Mouse (Mus musculus): ENCODE measurements around the gene Tmsb15l. TPM values are rescaled to one million over a fixed set of nuclear protein-coding genes. Genes with fewer than 3 reads are reported as not detected.
"Not testable (repeated sequence)": the region's sequence is repeated elsewhere in the genome, so short reads cannot be mapped to it uniquely, and the experiment has no call there.

Gene Tmsb15l
- 1 to 10 TPM; 3.6 to 4.3 TPM for total RNA-seq (2021)
- long read RNA-seq, experiment 1, partial matches to known transcripts = 0 of 4 reads
- long read RNA-seq, experiment 1, other reads (novel, unspliced or antisense) = 0 of 4 reads
- long read RNA-seq, experiment 2, partial matches to known transcripts = 0 of 1 reads
- long read RNA-seq, experiment 2, other reads (novel, unspliced or antisense) = 1 of 1 reads

DNA sequence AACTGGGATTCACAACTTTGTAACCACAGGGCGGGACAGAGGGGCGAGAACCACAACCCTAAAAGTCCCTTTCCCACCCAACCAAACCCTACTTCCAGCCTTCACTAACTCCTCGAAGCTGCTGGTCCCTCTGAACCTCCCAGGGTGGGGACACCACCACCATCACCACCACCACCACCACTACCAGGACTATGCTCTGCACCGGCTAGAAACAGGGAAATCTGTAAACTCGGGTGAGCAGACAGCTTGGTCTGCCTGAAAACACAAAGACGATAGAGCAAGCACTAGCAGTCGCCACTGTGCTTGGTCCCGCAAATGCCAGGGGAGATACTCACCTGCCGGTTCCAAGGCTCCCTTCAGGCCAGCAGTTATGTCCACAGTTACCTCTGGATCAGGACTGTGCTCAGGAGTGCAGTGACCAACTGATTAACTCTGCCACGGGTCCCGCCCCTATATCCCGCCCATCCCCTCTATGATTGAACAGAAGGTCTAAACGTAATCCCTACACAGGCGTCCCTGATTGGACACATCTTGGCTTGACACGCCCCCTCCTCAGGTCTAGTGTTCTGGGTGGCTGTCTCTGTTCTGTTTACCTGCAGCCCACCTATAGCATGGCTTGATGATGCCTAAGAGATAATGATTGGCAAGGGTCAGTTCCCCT lies at the start of gene Tmsb15l, which contains the start of gene Tmsb15b1:
Gene Tmsb15l, minus strand, starts transcription at position 446 of the 661 bp plus-strand sequence.
Gene Tmsb15b1, minus strand, starts transcription at position 451 of the 661 bp plus-strand sequence.
- peak; percentile 26 to 77 for DNase-seq (ENCODE audit: low spot score in 2 of 2)
- intact Hi-C loops (cut with DNase I) = no loop called here

DNA sequence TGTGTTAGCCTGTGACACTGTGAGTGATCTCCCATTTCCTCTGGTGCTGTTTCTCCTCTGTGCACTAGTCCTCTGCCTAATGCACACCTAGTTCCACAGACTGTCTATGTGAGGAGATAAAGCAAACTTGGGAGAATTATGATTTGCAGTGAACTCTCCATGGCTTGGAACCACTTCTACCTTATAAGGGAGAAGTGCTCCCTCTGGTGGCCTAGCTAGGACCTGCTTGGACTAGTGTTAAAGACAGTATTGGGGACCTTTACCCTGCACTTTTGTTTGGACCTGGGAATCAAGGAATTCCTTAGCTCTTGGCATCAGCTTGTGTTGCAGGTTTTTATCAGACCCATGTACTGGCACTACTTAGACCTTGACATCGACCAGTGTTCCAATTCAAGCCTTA lies 42.6 kb upstream of the Tmsb15l start:
- peak; percentile 49 to 66 for DNase-seq (ENCODE audit: low spot score in 2 of 2)

DNA sequence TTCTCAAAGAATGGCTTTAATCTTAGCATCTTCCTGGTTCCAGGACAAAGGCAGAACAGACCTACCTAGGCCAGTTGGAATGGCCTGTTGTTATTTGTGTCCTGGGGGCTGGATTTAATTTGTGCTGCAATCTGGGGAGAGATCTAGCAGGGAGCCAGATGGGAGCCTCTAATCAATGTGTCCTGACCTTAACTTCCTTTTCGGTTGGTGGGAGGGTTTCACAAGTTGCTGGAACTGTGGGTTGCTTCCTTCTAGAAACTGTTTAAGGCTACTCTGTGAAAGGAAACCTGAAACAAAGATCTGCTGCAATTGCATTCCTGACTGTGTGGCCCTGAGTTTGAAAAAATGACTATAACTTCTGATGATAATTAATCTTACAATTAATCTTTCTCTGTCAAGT lies 41.0 kb upstream of the Tmsb15l start:
- intact Hi-C loops (cut with DNase I) = loop anchor here (5.0 kb wide), 2 partner anchors 120 to 275 kb away; partner anchors contain the start of gene Morf4l2
- no peak for DNase-seq (ENCODE audit: low spot score in 2 of 2)

More for the DNA sequence above, 42.6 kb upstream of the Tmsb15l start:
- intact Hi-C loops (cut with DNase I) = loop anchor here (5.0 kb wide), 2 partner anchors 122 to 277 kb away; partner anchors contain the start of gene Morf4l2

DNA sequence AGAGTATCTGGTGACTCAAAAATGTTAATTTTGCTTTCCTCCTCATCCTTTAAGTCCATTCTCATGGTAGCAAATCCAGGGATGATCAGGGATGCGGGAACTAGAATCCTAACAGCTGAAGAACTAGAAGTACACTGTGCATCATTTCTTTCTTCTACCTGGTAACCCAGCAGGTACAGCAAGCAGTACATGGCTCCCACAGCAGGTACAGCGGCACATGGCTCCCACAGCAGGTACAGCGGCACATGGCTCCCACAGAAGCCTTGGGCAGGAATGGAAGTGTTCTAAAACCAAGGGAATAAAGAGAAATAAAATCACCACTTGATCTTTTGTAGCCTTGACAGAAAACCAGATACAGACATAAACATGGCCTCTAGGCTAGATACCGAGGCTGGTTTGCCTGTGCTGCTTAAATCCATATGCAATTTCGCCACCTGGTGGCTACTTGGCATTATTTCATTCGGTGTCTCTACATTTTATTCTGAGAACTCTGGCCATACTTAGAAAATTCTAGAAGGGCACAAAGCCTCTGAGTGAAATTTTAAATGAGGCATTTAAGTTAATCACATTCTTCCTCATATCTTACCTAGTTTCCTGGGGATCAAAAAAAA lies 38.5 kb upstream of the Tmsb15l start:
- peak; percentile 68 to 70 for DNase-seq (ENCODE audit: low spot score in 2 of 2)

DNA sequence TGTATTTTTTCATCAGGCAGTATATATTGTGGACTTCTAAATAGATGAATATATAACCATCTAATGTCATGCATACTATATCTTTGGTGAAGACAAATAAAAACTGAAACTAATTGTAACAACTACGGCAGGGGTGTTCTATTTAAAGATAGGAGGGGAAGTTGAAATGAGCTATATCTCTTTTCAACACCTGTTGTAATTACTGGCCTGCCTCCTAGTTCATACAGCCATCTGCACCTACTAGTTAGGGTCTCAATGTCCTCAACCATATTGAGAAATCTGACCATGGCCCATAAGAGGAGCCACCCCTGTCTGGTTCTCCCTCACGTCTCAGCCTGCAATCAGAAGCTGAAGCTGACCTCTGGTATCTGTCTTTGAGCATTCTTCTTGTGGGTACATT lies 19.6 kb upstream of the Tmsb15l start:
- intact Hi-C loops (cut with DNase I) = no loop called here
- no peak for DNase-seq (ENCODE audit: low spot score in 2 of 2)

More for the DNA sequence above, 38.5 kb upstream of the Tmsb15l start:
- intact Hi-C loops (cut with DNase I) = loop anchor here (5.0 kb wide), 2 partner anchors 118 to 273 kb away; partner anchors contain the start of gene Morf4l2

DNA sequence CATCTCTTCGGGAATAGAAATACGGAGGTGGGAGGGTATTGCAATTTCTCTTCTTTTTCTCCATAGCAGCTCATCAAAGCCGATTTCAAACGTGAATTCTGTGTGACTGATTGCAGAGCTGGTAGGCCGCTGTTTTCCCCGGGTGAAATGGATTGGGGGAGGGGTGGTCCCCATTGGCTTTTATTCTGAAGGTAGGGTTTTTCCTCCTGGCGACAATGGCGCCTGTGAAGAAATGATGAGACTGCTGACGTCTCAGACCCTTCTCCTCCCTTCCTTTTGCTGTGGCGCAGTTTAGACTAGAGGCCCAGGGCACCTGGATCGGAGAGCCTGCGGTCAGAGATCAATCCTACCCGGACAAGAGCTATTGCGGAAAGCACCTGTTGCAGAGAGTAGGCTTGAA lies 17.0 kb upstream of the Tmsb15l start:
- intact Hi-C loops (cut with DNase I) = no loop called here
- peak; percentile 40 to 56 for DNase-seq (ENCODE audit: low spot score in 2 of 2)

DNA sequence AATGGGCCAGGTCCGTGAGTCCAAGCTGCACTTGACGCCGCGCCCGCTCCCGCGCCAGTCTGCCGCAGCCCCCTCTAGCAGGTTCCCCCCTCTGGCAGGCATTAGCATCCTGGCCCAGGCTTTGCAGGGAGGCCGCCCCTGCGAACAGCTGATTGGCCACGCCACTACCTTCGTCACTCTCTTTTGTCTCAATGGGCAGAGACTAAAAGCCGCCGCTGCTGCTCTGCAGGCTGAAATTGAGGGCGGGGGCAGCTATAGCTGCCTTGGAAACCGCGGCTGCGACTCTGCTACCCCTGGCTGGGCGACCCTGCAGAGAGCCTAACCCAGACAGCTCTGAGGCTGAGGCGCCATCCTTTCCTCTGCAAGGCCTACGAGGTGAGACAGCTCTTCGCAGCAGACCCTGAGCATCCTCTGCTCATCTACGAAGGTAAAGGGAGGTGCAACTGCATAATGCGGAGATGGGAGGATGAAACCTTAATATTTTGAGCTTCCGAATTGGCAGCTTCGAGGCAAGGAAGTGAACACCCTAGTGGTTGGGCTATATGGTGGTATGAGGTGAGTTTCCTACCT lies 16.4 kb upstream of the Tmsb15l start, which contains the start of gene Zcchc18:
Gene Zcchc18, plus strand, starts transcription at position 178 of the 570 bp plus-strand sequence.
- peak; percentile 86 to 87 for DNase-seq (ENCODE audit: low spot score in 2 of 2)
- intact Hi-C loops (cut with DNase I) = no loop called here

DNA sequence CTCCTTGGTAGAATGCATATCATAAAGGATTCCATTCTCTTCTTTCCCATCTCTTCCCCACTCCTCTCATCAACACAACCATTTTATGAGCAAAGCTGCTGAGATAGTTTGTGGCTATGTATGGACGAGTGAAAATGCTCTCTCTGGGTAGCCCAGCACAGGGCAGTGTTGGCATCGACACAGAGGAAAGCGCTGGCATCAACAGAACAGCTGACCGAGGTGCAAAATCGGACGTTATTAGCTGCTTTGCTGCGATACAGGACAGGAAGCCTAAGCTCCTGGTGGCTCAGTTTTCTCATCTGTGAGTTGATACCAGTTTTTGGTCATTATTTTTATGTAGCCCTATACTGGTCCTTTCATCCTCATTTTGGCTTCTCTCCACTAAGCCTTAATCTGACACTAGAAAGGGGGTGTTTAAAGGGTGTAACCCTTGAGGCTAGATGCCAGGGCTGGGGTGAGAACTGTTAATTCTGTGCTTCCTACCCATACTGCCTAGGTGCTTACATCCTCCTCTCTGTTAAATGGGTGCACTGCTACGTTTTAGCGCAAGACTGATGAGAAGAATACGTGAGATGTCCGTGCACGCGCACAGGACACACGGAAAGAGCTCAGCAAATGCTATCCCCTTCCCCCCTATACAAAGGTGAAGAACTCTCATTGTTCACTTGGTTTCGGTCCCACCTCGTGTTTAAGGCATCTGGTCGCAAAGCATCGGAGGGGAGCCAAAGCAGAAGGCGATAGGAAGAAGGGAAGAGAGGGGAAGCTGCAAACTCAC lies 15.7 kb upstream of the Tmsb15l start:
- intact Hi-C loops (cut with DNase I) = no loop called here
- DNase-seq (ENCODE audit: low spot score in 2 of 2) = no peak

DNA sequence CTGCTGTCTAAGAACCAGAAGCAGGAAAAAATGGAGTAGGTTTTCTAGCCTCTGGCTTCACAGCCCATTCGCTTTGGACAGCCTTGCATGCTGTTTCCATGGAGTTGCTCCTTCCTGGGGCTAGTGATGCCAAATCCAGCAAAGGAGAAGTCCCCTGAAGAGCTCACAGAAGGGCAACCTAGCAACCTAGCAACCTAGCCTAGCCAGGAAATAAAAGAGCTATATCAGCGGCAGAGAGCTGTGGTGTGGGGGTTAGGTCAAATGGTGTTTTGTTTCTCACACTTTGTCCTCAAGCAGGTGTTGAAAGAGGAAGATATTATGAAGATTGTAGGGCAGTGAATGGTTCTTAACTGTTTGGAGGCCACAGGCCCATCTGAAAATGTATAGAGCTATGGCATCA lies 14.6 kb upstream of the Tmsb15l start:
- DNase-seq (ENCODE audit: low spot score in 2 of 2) = no peak
- intact Hi-C loops (cut with DNase I) = no loop called here

DNA sequence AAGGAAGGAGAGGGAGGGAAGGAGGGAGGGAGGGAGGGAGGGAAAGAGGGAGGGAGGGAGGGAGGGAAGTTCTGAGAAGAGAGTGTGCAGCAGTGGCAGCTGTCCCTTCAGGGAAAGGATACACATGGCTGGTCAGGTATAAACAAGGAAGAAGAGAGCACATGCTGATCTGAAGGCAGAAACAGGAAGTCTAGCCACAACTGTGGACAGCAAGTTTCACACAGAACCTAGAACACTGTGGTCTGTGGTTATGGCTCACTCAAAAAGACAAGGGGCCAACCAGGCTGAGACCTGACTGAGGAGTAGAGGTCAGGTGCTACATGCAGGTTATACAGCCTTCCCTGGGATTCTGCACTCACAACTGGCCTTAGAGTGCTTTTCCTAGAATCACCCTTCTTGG lies 9.4 kb upstream of the Tmsb15l start:
- no peak for DNase-seq (ENCODE audit: low spot score in 2 of 2)
- intact Hi-C loops (cut with DNase I) = no loop called here

DNA sequence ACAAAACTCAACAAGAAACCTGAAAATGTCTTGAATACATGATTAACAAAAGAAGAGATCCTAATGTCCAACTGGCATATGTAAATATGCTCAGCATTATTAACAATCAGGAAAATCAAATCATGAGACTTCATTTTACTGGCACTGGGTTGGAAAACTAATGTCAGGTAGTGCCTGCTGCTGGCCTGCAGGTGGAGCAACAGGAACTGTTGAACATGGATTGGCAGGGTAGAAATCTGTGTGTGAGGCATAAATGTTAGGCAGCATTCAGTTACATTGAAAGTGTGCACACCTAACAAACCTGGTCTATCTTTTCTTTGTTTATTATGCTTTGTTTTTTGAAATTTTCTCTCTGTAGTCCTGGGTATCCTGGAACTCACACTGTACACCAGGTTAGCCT lies 1.9 kb upstream of the Tmsb15l start:
- intact Hi-C loops (cut with DNase I) = no loop called here
- DNase-seq (ENCODE audit: low spot score in 2 of 2) = no peak

DNA sequence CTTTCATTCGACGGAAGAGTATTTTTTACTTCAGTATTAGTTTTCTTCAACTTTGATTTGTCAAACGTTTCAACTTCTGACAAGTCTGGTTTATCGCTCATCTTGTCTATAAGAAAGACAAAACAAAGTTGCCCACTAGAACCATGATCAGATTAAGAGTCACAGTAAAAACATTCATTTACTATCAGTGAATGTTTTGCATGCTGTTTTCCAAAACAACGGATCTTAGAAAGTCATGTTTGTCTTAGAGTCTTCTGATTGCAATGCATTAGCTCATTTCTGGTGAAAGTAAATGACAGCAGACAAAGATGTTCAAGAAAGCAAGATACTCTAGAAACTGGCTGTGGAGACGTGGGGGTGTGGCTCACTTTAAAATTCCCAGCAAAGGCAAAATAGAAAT lies 1.3 kb downstream of the Tmsb15l start, which contains the start of gene Tmsb15b2:
Gene Tmsb15b2, minus strand, starts transcription at position 101 of the 400 bp plus-strand sequence.
- DNase-seq (ENCODE audit: low spot score in 2 of 2); intact Hi-C loops (cut with DNase I): not testable (repeated sequence)

DNA sequence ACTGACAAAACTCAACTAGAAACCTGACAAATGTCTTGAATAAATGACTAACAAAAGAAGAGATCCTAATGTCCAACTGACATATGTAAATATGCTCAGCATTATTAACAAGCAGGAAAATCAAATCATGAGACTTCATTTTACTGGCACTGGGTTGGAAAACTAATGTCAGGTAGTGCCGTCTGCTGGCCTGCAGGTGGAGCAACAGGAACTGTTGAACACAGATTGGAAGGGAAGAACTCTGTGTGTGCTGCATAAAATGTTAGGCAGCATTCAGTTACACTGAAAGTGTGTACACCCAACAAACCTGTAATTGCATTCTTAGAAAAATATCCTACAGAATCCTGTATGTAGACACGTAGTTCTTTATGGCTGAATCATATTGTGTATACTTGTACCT lies 17.0 kb downstream of the Tmsb15l start:
- peak; percentile 4 to 27 for DNase-seq (ENCODE audit: low spot score in 2 of 2)
- intact Hi-C loops (cut with DNase I) = no loop called here

DNA sequence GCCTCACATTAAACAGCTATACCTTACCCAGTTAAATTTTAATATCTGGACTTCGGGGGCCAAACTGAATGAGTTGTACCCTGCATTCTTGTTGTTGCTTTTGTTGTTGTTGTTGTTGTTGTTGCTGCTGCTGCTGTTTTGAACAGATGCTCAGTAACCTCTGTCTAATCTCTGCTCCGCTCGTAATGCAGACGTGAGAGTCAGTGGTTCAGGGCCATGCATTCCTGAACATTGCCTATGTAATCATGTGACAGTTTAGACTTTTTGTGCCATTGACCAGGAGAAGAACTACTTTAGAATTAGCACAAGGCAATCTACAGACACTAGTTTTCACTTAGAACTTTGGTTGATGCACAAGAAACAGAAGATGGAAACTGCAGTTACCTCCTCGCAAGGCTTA lies 18.4 kb downstream of the Tmsb15l start:
- DNase-seq (ENCODE audit: low spot score in 2 of 2); intact Hi-C loops (cut with DNase I): not testable (repeated sequence)

DNA sequence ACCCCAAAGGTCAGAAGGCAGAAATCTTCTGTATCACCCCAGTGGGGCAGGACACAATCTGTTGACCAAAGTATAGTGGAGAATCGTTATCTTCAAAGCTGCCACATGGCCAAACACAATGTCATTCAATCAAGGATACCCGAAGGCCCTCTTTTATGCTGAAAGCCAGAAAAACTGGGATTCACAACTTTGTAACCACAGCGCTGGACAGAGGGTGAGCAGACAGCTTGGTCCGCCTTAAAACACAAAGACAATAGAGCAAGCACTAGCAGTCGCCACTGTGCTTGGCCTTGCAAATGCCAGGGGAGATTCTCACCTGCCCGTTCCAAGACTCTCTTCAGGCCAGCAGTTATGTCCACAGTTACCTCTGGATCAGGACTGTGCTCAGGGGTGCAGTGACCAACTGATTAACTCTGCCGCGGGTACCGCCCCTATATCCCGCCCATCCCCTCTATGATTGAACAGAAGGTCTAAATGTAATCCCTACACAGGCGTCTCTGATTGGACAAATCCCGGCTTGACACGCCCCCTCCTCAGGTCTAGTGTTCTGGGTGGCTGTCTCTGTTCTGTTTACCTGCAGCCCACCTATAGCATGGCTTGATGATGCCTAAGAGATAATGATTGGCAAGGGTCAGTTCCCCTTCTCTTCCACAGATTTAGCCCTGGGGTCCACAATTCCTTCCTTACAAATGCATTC lies 18.9 kb downstream of the Tmsb15l start:
- peak; percentile 75 to 92 for DNase-seq (ENCODE audit: low spot score in 2 of 2)

DNA sequence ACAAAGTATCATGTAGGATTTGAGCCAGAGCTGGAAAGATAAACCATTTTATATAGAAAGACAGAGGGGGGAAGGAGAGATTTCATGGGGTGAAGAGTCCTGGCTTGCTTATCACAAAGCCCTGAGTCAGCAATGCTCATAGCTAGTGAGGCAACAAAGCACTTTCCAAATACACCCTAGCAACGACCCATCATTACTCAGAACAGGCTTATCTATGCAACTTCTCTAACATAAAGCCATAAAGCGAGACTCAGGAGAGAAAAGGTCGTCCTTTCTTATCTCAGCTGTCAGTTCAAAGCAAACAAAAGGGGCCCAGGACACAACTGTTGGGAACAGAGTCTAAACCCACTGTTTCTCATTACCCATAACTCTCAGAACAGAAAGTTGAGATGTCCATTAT lies 38.7 kb downstream of the Tmsb15l start:
- no peak for DNase-seq (ENCODE audit: low spot score in 2 of 2)
- intact Hi-C loops (cut with DNase I) = no loop called here

More for the DNA sequence above, 18.9 kb downstream of the Tmsb15l start:
- intact Hi-C loops (cut with DNase I) = not testable (repeated sequence)

DNA sequence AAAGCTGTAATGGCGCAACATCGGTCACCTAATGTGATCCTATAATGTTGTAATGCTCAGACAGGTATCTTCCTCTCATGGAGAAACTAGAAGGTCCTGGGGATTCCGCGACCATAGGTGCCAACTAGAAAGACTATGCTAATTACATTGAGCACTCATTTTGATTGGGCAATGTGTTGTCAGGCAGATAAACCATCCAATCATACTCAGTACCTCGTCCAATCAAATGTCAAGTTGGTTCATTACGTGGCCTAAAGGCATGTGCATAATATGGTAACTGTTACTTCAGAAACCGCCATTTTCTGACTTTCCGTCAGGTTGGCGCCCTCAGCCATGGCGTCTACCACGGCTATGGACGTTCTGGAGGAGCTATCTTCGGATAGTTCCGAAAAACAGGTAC lies 49.6 kb downstream of the Tmsb15l start, which contains the start of gene H2bfm:
Gene H2bfm, plus strand, starts transcription at position 295 of the 400 bp plus-strand sequence.
- no peak for DNase-seq (ENCODE audit: low spot score in 2 of 2)
- intact Hi-C loops (cut with DNase I) = no loop called here

DNA sequence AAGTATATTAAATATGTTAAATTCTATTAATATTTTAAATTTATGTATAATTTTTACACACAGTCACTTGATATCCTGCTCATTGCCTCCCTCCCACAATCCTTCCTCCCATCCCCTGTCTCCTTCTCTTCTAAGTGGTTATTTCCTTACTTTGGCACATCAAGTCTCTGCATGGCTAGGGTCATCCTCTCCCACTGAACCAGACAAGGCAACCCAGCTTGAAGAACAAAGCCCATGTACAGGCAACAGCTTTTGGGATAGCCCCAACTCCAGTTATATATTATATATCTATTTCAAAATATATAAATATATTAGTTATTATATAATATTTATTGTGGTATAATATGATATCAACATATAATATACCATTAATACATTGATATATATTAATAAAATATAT lies 50.8 kb downstream of the Tmsb15l start:
- no peak for DNase-seq (ENCODE audit: low spot score in 2 of 2)
- intact Hi-C loops (cut with DNase I) = no loop called here

Measured in left cerebral cortex, postnatal 14 days (tissue).